Mouse (Mus musculus) urinary bladder, postnatal 25 days (tissue): ENCODE data around the gene Cmc1.

Source experiments
- DNase-seq: peaks from one replicate; pipeline ENCODE4 v3.0.0; 2022; ENCODE audit warnings: low spot score

Cmc1 gene

GRCm38 (mm10) chr9:118110360-118110710, 39.6 kb downstream of the Cmc1 start:
- DNase-seq: no peak

DNA sequence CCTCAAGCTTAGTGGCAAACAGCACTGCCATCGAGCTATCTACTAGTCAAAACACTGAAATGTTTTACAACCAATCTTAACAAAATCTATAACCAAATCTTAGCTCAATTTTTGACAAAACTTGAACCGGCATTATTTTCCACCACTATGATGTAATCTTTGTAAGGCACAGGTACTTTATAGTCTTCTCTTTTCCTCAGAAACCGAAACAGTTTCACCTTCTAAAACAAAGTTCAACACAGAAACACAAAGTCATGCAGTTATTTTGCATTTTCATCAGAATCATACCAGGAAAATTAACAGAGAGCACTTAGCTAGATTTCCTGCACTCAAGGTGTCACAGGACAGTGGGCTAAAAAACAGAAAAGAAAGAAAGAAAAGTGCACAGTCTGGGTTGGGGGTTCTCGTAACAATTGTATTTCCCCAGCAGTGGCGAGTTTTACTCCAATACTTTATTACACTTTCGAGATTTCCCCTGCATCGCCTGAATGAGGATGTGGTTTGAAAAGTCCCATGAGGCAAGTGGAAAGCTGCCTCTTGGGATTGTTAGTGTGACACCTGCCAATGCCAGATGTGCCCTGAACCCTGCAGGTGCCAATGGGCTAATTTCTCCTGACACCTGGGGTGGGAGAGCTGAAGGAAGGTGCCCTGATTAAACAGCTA, 40.1 kb downstream of the Cmc1 start:
- DNase-seq: no peak

DNA sequence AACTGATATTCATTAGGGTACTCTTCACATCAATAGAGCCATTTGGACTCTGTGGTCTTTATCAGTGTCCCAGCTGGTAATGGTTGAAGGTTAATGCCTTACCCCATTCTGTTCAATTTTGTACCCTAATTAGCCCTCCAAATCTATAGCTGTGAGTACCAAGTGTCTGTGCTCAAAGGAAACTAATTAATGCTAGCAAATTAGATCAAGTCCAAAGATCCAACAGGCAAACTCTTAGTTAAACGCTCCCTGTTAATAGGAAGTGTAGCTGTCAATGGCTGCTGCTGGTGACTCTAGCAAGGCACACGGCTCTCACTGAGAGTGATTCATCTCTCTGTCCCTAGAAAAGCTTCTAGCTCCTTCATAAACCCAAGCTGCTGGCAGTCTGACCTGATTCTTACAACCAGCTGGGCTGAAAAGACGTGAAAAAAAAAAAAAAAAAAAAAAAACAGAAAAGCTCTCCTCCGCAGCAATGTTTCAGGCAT, 41.4 kb downstream of the Cmc1 start:
- no peak for DNase-seq

GRCm38 (mm10) chr9:118101802-118102201, 48.2 kb downstream of the Cmc1 start:
- no peak for DNase-seq

GRCm38 (mm10) chr9:118100484-118100883, 49.5 kb downstream of the Cmc1 start:
- DNase-seq: no peak

DNA sequence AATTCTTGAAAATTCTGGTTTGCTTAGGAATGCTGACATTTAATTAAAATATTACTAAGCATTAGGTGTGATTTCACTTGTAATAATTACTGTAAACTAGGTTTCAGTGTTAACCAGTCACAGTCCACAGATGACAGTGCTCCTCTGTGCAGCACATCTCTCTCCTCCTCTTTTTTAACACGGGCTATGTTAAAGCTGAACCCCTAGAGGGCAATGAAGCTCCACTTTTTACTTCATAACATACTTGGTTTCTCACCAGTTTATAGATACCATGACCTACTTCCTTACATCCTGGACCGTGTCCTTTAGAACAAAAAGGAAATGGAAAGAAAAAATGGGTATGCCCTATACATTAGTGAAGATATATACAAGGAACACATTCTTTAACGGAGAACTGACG, 50.6 kb downstream of the Cmc1 start:
- no peak for DNase-seq

DNA sequence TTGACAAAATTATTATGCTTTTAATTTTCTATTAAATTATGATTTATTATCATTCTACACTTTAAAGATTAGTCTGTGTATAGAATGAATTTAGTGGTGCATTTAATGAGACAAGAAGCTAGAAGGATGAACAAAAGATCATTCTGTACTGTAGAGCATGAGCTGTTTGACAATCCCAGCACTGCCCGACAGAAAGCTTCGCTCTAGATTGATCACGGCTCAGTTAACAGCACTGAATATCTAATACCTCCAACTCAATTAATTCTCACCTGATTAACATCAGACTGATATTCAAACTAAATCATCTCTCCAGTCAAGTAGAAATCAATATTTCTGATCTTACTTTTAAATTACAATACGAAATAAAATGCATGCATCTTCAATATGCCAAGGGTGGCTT, 66.1 kb downstream of the Cmc1 start:
- no peak for DNase-seq

DNA sequence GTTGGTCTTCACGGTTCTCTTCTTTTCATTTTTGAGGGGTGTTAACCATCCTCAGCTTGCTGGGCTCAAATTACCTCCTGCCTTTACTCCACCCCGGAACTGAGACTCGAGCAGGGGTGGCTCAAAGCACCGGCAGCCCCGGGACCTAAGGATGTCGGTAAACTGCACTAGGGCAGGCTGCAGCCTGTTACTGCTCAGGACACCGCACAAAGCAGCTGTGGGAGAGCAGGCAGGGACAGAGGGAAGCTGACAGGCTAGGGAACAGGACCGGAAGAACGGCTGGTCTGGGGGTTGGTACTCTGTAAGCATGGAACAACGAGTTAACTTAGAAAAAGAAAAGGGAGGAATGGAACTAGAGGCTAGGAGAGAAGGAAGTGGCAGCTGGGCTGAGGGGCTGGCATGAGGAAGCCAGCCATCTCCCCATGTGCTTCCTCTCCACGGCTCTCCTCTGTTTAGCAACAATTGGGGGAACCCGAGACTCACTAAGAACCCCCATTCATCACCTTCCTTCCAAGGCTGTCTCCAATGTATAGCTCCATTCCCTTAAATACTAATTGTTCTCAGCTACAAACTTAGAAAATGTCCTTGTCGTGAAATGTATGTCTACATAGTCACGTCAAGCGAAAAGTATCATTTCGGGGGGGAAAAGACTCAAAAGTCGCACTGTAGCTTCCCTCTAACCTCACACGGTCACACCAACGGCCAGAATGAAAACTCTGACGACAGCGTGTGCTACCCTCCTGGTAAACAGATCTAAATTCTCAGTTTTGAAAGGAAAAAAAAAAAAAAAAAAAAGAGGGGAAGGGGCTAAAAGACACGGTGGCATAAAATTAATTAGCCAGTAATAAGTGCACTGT, 67.2 kb downstream of the Cmc1 start:
- DNase-seq: no peak

DNA sequence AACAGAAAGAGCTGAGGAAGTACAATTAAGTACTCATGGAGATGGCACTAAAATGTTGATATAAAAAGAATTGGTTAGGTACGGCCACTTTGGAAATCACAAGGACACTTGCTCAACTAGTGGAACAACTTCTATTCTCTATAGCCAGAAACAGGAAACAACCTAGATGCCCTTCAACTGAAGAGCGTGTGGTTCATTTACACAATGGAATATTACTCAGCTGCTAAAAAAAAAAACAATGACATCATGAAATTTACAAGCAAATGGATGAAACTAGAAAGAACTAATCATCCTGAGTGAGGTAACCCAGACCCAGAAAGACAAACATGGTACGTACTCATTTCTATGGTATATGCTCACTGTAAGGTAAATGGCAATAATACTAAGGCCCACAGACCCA, 76.6 kb downstream of the Cmc1 start:
- no peak for DNase-seq

GRCm38 (mm10) chr9:118072101-118072500, 77.9 kb downstream of the Cmc1 start:
- DNase-seq: no peak

DNA sequence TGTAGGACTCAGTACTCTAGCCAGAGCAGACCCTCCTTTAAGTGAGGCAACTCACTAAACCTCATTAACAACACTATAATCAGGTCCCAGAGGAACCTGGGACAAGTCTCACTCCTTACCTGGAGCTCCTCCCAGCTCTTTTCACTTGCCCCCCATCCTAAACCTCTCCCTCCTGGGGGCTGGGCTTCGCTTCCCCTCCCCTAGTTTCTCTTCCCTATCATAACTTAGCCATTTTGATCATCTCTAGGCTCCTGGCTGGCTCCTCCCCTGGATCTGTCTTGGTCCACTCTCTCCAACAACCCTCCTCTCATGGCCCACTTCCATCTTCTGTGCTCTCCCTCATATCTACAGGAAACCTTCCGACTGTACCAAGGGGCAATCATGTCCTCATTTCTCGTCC, 78.6 kb downstream of the Cmc1 start:
- DNase-seq: no peak

DNA sequence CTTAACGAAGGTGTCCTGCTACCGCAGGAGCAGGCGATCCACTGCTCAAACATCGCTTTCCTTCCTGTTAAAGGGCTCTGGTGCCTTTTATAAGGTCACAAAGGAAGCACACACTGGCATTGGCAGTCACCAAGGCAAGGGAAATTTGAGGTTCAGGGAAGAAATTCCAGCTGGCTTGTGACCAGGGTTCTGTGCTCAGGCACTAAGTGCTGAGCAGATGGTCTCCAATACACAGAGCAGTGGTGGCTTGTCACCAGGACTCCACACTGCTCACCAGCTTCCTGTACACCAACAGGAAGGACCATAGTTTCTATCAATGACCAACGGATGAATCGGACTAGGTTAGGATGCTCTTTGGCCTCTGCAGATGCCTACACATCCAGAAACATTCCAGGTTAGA, 79.5 kb downstream of the Cmc1 start:
- no peak for DNase-seq

GRCm38 (mm10) chr9:118059101-118059500, 90.9 kb downstream of the Cmc1 start:
- no peak for DNase-seq

- no peak for DNase-seq
These were observed 96.7 kb downstream of the Cmc1 start for GRCm38 (mm10) chr9:118053286-118053685.

DNA sequence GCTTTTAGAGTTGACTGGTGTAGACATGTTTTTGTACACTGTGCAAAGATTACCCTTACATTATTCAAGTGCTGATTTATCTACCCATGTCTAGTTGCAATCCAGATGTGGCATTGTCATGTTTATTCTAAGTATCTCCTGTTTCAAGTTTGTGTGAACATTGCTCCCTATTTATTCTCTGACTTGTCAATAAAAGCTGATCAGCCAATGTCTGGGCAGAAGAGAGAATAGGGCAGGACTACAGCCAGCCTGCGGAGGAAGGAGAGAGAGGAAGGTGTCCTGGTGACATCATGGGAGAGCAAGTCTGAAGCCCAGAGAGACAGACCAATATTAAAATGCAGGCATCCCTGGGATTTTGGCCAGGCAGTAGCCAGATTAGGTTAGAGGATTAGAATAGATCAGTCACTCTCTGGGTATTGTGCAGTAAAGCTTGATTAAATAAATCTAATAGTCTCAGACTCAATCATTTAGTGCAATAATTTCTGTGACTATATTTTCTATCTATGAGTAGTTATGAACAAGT, 104.9 kb downstream of the Cmc1 start:
- no peak for DNase-seq

DNA sequence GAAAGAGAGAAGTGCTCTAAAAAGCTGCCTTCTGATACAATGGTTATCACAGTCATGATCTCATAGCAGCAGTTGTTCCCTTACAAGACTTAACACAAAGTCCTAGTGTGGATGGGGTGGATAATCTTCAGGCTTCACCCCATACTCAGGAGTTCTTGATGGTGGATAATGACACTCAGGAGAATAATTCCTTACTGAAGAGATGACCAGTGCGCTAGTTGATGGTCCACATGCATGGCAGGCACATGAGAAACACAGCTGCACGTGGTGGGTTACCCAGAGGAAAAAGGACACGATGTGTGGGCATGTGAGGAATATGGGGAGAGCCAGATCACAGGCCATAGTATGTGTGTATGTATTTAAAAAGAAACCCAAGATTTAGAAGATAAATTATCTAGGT, 106.4 kb downstream of the Cmc1 start:
- DNase-seq: no peak

DNA sequence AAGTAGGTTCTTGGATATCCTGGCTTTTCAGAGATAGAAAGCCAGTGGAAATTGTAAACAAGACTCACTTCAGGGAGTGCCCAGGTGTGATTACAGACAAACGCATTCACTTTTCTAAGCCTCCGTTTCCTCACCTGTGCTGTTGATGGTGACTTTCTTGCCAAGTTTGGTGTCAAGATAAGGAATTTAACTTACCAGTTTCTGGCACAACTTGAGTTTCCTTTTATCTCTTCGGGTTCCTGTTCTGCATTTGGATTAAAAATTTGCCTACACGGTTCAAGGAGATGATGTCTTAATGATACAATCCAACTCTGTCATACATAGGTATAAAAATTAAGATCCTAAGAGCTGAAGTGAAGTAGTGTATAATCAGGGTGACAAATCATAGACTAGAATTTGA, 107.2 kb downstream of the Cmc1 start:
- DNase-seq: no peak

DNA sequence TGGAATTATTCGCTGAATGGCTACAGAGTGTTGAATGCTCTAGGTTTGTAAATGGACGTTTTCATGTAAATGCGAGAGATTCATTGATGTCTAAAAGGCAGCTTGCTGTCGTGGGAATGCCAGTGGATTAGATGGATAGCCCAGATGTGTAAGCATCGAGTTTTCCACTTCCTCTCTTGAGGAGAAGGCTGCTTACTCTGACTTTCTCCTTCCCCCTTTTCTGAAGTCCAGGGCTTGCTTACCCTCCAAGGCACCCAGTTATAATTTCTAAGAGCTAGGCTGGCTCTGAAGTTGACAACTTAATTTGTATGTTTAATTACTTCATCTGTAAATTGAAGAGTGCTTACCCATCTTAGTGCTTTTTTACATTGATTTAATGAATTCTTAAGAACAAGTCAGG, 108.3 kb downstream of the Cmc1 start:
- DNase-seq: no peak

- peak; percentile 10 for DNase-seq
These were observed 109.0 kb downstream of the Cmc1 start for GRCm38 (mm10) chr9:118041022-118041400.

- DNase-seq: peak; percentile 95
These were observed 109.6 kb downstream of the Cmc1 start, which contains the start of gene Azi2 for GRCm38 (mm10) chr9:118040218-118041021. TSS of gene Azi2 (plus strand) at chr9:118040499.

DNA sequence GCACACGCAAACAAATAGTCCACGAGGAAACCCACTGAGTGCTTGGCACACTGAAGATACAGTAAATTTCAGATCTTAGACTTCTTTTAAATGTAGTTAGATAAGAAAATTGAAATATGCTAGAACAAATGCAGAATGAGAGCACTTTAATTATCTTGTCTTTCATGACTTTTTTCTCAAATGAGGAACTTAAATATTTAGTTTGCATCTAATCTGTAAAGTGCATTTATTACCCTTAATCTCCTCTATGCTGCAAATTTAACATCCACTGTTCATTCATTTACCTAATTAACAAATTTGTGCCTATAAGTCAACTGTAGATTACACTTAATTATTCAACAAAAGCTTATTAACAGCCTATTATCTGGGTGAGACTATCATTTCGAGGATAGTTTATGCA, 115.0 kb downstream of the Cmc1 start:
- no peak for DNase-seq

DNA sequence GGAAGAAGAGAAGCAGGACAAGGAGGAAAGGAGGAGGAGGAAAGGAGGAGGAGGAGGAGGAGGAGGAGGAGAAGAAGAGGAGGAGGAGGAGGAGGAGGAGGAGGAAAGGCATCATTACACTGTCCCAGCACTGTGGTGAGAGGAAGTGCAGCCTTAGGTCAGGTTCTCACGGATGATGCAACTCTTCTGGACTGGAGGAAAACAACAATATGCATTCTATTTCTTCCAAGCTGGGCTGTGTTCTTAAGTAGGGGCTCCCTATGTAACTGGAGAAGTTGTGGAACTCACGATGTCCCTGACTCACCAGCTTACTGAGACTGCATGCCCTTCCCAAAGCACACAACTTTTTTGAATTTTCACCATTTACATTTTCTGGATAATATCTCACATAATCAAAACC, 118.3 kb downstream of the Cmc1 start:
- no peak for DNase-seq

- DNase-seq: no peak
These were observed 119.7 kb downstream of the Cmc1 start for GRCm38 (mm10) chr9:118030252-118030651.
